Mouse (Mus musculus) CH12.LX (cell line): ENCODE results near the gene Pdpk1.

Experiments
- CTCF ChIP-seq, 2 experiments: IDR thresholded peaks in 1 of 2; conservative IDR thresholded peaks in 1 of 2; 2 replicates each; pipeline ENCODE4 v1.5.1; 2011 to 2012; ENCODE audit warnings: low read depth in 2 of 2, low read length in 2 of 2, improper control_type of control experiment in 1 of 2, inconsistent platforms in 1 of 2, mild to moderate bottlenecking in 1 of 2, moderate library complexity in 1 of 2
- EP300 ChIP-seq: IDR thresholded peaks from 2 replicates; pipeline ENCODE4 v1.6.1; 2011; ENCODE audit warnings: low read length, improper control_type of control experiment
- ETS1 ChIP-seq: conservative IDR thresholded peaks from 2 replicates; pipeline ENCODE4 v1.6.1; 2012; ENCODE audit warnings: low read depth, mild to moderate bottlenecking, inconsistent platforms, low read length, improper control_type of control experiment, moderate library complexity
- NELFE ChIP-seq: IDR thresholded peaks from 2 replicates; pipeline ENCODE4 v1.6.1; 2011; ENCODE audit warnings: low read depth, low read length, improper control_type of control experiment
- POLR2A ChIP-seq: IDR thresholded peaks from 2 replicates; pipeline ENCODE4 v1.6.1; 2011; ENCODE audit warnings: low read depth, mild to moderate bottlenecking, improper control_type of control experiment, low read length
- RAD21 ChIP-seq: IDR thresholded peaks from 2 replicates; pipeline ENCODE4 v1.6.1; 2011; ENCODE audit warnings: low read depth, mild to moderate bottlenecking, low read length, improper control_type of control experiment, moderate library complexity
- USF1 ChIP-seq: IDR thresholded peaks from 2 replicates; pipeline ENCODE4 v1.6.1; 2014; ENCODE audit warnings: low read depth, mild to moderate bottlenecking, inconsistent platforms, low read length, improper control_type of control experiment

- TF ChIP-seq CTCF (conservative IDR thresholded peaks at IDR 0.05 in 1 of 2, IDR thresholded peaks at IDR 0.05 in 1 of 2; ENCODE audit: low read depth in 2 of 2, low read length in 2 of 2) (no peak), RAD21 (no peak), NELFE (no peak), EP300 (no peak), POLR2A (no peak), ETS1 (no peak), USF1 (no peak)
These were observed 5.0 kb upstream of the Pdpk1 start for GRCm38 (mm10) chr17:24155742-24156141.
